Mouse (Mus musculus) adrenal gland, postnatal 4 days (tissue): ENCODE measurements at regions not wholly inside any gene's neighbourhood (a gene's known extent, or its start where the extent isn't known, plus 50 kb on each side); places are given as distances from the start of the nearest gene placed in this dataset.

Experiments
- DNase-seq, 2 experiments: peaks; one replicate each; pipeline ENCODE4 v3.0.0; 2021 to 2022; ENCODE audit warnings: low spot score in 2 of 2, mixed read lengths in 2 of 2

GRCm38 (mm10) chr3:149819081-149819480 lies 828.7 kb upstream of the Adgrl2 start:
- DNase-seq = no peak

- DNase-seq = no peak
These were observed 820.7 kb upstream of the Adgrl2 start for GRCm38 (mm10) chr3:149811036-149811435.

- DNase-seq = no peak
These were observed 815.0 kb upstream of the Adgrl2 start for GRCm38 (mm10) chr3:149805345-149805744.

- no peak for DNase-seq
These were observed 805.8 kb upstream of the Adgrl2 start for GRCm38 (mm10) chr3:149796123-149796522.

GRCm38 (mm10) chr3:149791593-149791992 lies 801.2 kb upstream of the Adgrl2 start:
- DNase-seq = no peak

GRCm38 (mm10) chr3:149786096-149786495 lies 795.7 kb upstream of the Adgrl2 start:
- DNase-seq = no peak

GRCm38 (mm10) chr3:149783903-149784608 lies 793.7 kb upstream of the Adgrl2 start:
- DNase-seq = no peak

GRCm38 (mm10) chr3:149767847-149768421 lies 777.6 kb upstream of the Adgrl2 start:
- no peak for DNase-seq

- DNase-seq = no peak
These were observed 770.9 kb upstream of the Adgrl2 start for GRCm38 (mm10) chr3:149761245-149761644.

- DNase-seq = no peak
These were observed 767.7 kb upstream of the Adgrl2 start for GRCm38 (mm10) chr3:149757910-149758592.

GRCm38 (mm10) chr3:149736069-149736468 lies 745.7 kb upstream of the Adgrl2 start:
- DNase-seq = no peak

- no peak for DNase-seq
These were observed 735.9 kb upstream of the Adgrl2 start for GRCm38 (mm10) chr3:149726212-149726611.

GRCm38 (mm10) chr3:149724879-149725278 lies 734.5 kb upstream of the Adgrl2 start:
- DNase-seq = no peak

- DNase-seq = no peak
These were observed 731.5 kb upstream of the Adgrl2 start for GRCm38 (mm10) chr3:149721832-149722231.

- no peak for DNase-seq
These were observed 730.0 kb upstream of the Adgrl2 start for GRCm38 (mm10) chr3:149720306-149720705.

GRCm38 (mm10) chr3:149705724-149706123 lies 715.4 kb upstream of the Adgrl2 start:
- no peak for DNase-seq

- DNase-seq = no peak
These were observed 715.0 kb upstream of the Adgrl2 start for GRCm38 (mm10) chr3:149705322-149705721.

- no peak for DNase-seq
These were observed 714.1 kb upstream of the Adgrl2 start for GRCm38 (mm10) chr3:149704478-149704877.

GRCm38 (mm10) chr3:149683561-149683960 lies 693.2 kb upstream of the Adgrl2 start:
- DNase-seq = no peak

- no peak for DNase-seq
These were observed 691.9 kb upstream of the Adgrl2 start for GRCm38 (mm10) chr3:149682246-149682645.

- DNase-seq = no peak
These were observed 683.6 kb upstream of the Adgrl2 start for GRCm38 (mm10) chr3:149673926-149674325.

- DNase-seq = no peak
These were observed 674.3 kb upstream of the Adgrl2 start for GRCm38 (mm10) chr3:149664624-149665023.
